Mouse (Mus musculus): ENCODE measurements around the gene Iqschfp. TPM values are rescaled to one million over a fixed set of nuclear protein-coding genes. Genes with fewer than 3 reads are reported as not detected.

Iqschfp gene
- total RNA-seq, 2 experiments from 2014 or later = 18.6 to 20.3 TPM

- DNase-seq (ENCODE audit: low spot score in 2 of 2) = no peak
Observed at GRCm38 (mm10) chr3:68669418-68669974, 777.5 kb downstream of the Iqschfp start.

GRCm38 (mm10) chr3:68674721-68675120 lies 782.7 kb downstream of the Iqschfp start:
- no peak for DNase-seq (ENCODE audit: low spot score in 2 of 2)

GRCm38 (mm10) chr3:68675216-68675835 lies 783.3 kb downstream of the Iqschfp start:
- DNase-seq (ENCODE audit: low spot score in 2 of 2) = no peak

Other genes starting within 250 kb of the Iqschfp start
- gene Iqcj, start within 50 bp of the Iqschfp start, total RNA-seq (2021) = 1 to 10 TPM; 4.7 to 6.7 TPM
- 100 to 1,000 TPM; 300 to 309 TPM for gene Schip1, start 172.6 kb downstream of the Iqschfp start, total RNA-seq (2021)